Mouse (Mus musculus) bone marrow, adult 2 months (tissue): ENCODE results near the gene Camta2.

Source experiments
- CTCF ChIP-seq: fragments of 200-500 bp; IDR thresholded peaks from 2 replicates; pipeline ENCODE4 v1.5.1; 2011; ENCODE audit warnings: low read length, control low read depth; ENCODE audit not compliant: control insufficient read depth, insufficient read depth
- POLR2A ChIP-seq: fragments of 200-500 bp; IDR thresholded peaks from 2 replicates; pipeline ENCODE4 v1.6.1; 2011; ENCODE audit warnings: low read depth, mild to moderate bottlenecking, control low read depth, low read length, borderline replicate concordance; ENCODE audit not compliant: control insufficient read depth

GRCm38 (mm10) chr11:70646259-70646555, 41.7 kb downstream of the Camta2 start:
- TF ChIP-seq POLR2A, result no peak
- no peak for TF ChIP-seq CTCF
